ENCODE assay signal across 7 mouse cellular contexts in the genomic region with DNA sequence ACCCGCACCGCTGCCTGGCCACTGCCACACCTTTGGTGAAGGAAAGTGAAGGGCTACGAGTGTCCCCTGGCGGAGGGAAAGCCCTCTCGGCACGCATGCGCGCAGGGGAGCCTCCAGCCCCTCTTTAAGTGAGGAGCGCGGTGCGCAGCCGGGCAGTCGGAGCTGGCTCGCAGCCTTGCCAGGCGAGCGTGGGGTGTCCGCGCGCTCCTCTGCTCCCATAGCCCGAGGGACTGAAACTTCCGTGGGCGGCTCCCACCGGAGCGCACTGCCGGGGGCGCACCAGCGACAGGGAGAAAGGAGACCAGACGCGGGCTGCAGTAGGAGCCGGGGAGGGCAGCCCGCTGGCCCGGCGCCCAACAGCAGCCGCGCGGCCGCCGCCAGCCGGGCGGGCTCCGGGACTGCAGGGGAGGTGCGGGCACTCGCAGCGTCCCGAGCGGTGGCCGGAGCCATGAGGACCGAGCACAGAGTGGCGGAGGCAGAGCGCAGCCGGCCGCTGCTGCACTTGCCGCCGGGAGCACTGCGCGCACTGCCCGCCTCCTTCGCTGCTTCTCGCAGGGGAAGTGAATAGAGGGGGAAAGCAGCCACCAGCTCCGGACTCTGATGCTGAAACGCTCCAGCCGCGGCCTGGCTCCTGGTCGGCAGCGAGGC. TPM values are rescaled to one million over a fixed set of nuclear protein-coding genes. Genes with fewer than 3 reads are reported as not detected.
A peak's percentile ranks its signal among the peaks of the same experiment; 100 is the strongest.
DNase-seq lines count a peak whose midpoint lies in the region; ATAC-seq and TF ChIP-seq lines count a peak whose summit lies in the region.

A gene (plus strand): TSS at position 151 of the 648 bp plus-strand sequence.

- H3K27me3 ChIP-seq in heart, embryonic 11.5 days (ENCODE audit: control insufficient read depth, insufficient read depth, low read length) = no peaks in the 10 kb centered on the region; the same call in 1 of the 2 replicates
- peaks cover 64% of the 10 kb centered on the region for H3K27me3 ChIP-seq in kidney, embryonic 15.5 days
- H3K27me3 ChIP-seq in midbrain, embryonic 16.5 days (ENCODE audit: control insufficient read depth, insufficient read depth, low read depth, low read length) = peaks cover 5% of the 10 kb centered on the region; the same call in 1 of the 2 replicates
- H3K27me3 ChIP-seq in stomach, embryonic 15.5 days (replicated peaks) = 0 out of 2 replicates have a peak, but pooled peaks cover 14% of the 10 kb centered on the region

- peak; percentile 94 for DNase-seq in brain, embryonic 14.5 days (ENCODE audit: low read depth)
- peak; percentile 71 for DNase-seq in liver

- H3K27ac ChIP-seq in embryonic fibroblast, embryonic 13.5 days (ENCODE audit: insufficient read depth, low read length) = no peak within 1 kb of the TSS
- peak within 1 kb of the TSS; percentile 79 for H3K27ac ChIP-seq in heart, embryonic 11.5 days (ENCODE audit: low read depth, low read length)
- peak within 1 kb of the TSS; percentile 91 for H3K27ac ChIP-seq in kidney, embryonic 15.5 days
- peak within 1 kb of the TSS; percentile 77 for H3K27ac ChIP-seq in midbrain, embryonic 16.5 days (ENCODE audit: low read length)
- peak within 1 kb of the TSS; percentile 76 for H3K27ac ChIP-seq in stomach, embryonic 15.5 days

- peak; percentile 81 for ATAC-seq in heart, embryonic 11.5 days (replicated peaks; ENCODE audit: insufficient number of reproducible peaks, low FRiP score, low TSS enrichment)
- ATAC-seq in kidney, embryonic 15.5 days (replicated peaks; ENCODE audit: low FRiP score) = peak; percentile 88
- ATAC-seq in midbrain, embryonic 16.5 days = peak; percentile 92
- ATAC-seq in stomach, embryonic 15.5 days (ENCODE audit: insufficient read depth, low FRiP score, low read depth) = peak; percentile 89

- no peaks in the 10 kb centered on the region for H3K36me3 ChIP-seq in heart, embryonic 11.5 days (ENCODE audit: control insufficient read depth, insufficient read depth, low read length)
- H3K36me3 ChIP-seq in kidney, embryonic 15.5 days = peaks cover 7% of the 10 kb centered on the region; the same call in 1 of the 2 replicates
- no peaks in the 10 kb centered on the region; the same call in 1 of the 2 replicates for H3K36me3 ChIP-seq in midbrain, embryonic 16.5 days (ENCODE audit: control insufficient read depth, insufficient read depth, low read length)
- H3K36me3 ChIP-seq in stomach, embryonic 15.5 days = no peaks in the 10 kb centered on the region

- TF ChIP-seq POLR2A in brain, embryonic 14.5 days (IDR thresholded peaks at IDR 0.05; ENCODE audit: borderline replicate concordance, extremely low read depth, insufficient read depth, insufficient read length, poor library complexity, severe bottlenecking) = peak; percentile 95
- peak; percentile 38; the same call in 1 of the 2 replicates for TF ChIP-seq POLR2A in embryonic fibroblast, embryonic 13.5 days (IDR thresholded peaks at IDR 0.05; ENCODE audit: low read depth, low read length)

- H3K9ac ChIP-seq in heart, embryonic 11.5 days (ENCODE audit: low read depth, low read length) = peak within 1 kb of the TSS; percentile 81
- peak within 1 kb of the TSS; percentile 63 for H3K9ac ChIP-seq in kidney, embryonic 15.5 days
- peak within 1 kb of the TSS; percentile 75 for H3K9ac ChIP-seq in midbrain, embryonic 16.5 days (ENCODE audit: low read depth, low read length)
- peak within 1 kb of the TSS; percentile 48; the same call in 1 of the 2 replicates for H3K9ac ChIP-seq in stomach, embryonic 15.5 days

- peak within 1 kb of the TSS; percentile 50 for H3K4me3 ChIP-seq in embryonic fibroblast, embryonic 13.5 days (ENCODE audit: insufficient read depth, low read length)
- H3K4me3 ChIP-seq in heart, embryonic 11.5 days (ENCODE audit: low read depth, low read length) = peak within 1 kb of the TSS; percentile 68
- H3K4me3 ChIP-seq in kidney, embryonic 15.5 days (replicated peaks) = peak within 1 kb of the TSS; percentile 70
- H3K4me3 ChIP-seq in midbrain, embryonic 16.5 days (ENCODE audit: low read depth, low read length) = peak within 1 kb of the TSS; percentile 74
- H3K4me3 ChIP-seq in stomach, embryonic 15.5 days (replicated peaks) = peak within 1 kb of the TSS; percentile 68

- peak; percentile 61 for TF ChIP-seq CTCF in brain, embryonic 14.5 days (IDR thresholded peaks at IDR 0.05; ENCODE audit: borderline replicate concordance, extremely low read depth, insufficient read depth, insufficient read length)
- peak; percentile 29; the same call in 1 of the 2 replicates for TF ChIP-seq CTCF in embryonic fibroblast, embryonic 13.5 days (IDR thresholded peaks at IDR 0.05; ENCODE audit: borderline replicate concordance, insufficient read depth, low read length)

- under 1% methylated on average over 55 of the region's 65 CpGs for WGBS in heart, embryonic 11.5 days (ENCODE audit: insufficient replicate concordance)
- under 1% methylated on average over 62 of the region's 65 CpGs for WGBS in kidney, embryonic 15.5 days
- WGBS in midbrain, embryonic 16.5 days = under 1% methylated on average over 64 of the region's 65 CpGs
- WGBS in stomach, embryonic 15.5 days = under 1% methylated on average over 56 of the region's 65 CpGs

- no peaks in the 10 kb centered on the region for H3K9me3 ChIP-seq in heart, embryonic 11.5 days (replicated peaks; ENCODE audit: control insufficient read depth, low read length)
- H3K9me3 ChIP-seq in kidney, embryonic 15.5 days (replicated peaks) = no peaks in the 10 kb centered on the region
- no peaks in the 10 kb centered on the region for H3K9me3 ChIP-seq in midbrain, embryonic 16.5 days (replicated peaks; ENCODE audit: control insufficient read depth, low read length, poor library complexity, severe bottlenecking)
- no peaks in the 10 kb centered on the region for H3K9me3 ChIP-seq in stomach, embryonic 15.5 days

- H3K4me2 ChIP-seq in heart, embryonic 11.5 days = peak within 1 kb of the TSS; percentile 90
- H3K4me2 ChIP-seq in kidney, embryonic 15.5 days = peak within 1 kb of the TSS; percentile 93
- peak within 1 kb of the TSS; percentile 82 for H3K4me2 ChIP-seq in midbrain, embryonic 16.5 days (ENCODE audit: low read length)
- peak within 1 kb of the TSS; percentile 75 for H3K4me2 ChIP-seq in stomach, embryonic 15.5 days

- H3K4me1 ChIP-seq in embryonic fibroblast, embryonic 13.5 days (ENCODE audit: control insufficient read depth, insufficient read depth, low read length) = no peaks in the 10 kb centered on the region
- H3K4me1 ChIP-seq in heart, embryonic 11.5 days (ENCODE audit: control insufficient read depth, insufficient read depth, low read length) = peaks cover 3% of the 10 kb centered on the region; the same call in 1 of the 2 replicates
- H3K4me1 ChIP-seq in kidney, embryonic 15.5 days = peaks cover 40% of the 10 kb centered on the region
- H3K4me1 ChIP-seq in midbrain, embryonic 16.5 days (ENCODE audit: control insufficient read depth, insufficient read depth, low read length) = peaks cover 12% of the 10 kb centered on the region; the same call in 1 of the 2 replicates
- H3K4me1 ChIP-seq in stomach, embryonic 15.5 days = peaks cover 22% of the 10 kb centered on the region

RNA-seq across cellular contexts. Expression of the gene that starts here (rescaled TPM):
- polyA plus RNA-seq in brain, embryonic 14.5 days (2012; rRNA removed) = 12.2 and 20.9 TPM in 2 replicates
- 0.42 and 2.1 TPM in 2 replicates for polyA plus RNA-seq in embryonic fibroblast, embryonic 13.5 days (2011; ENCODE audit: insufficient read length, low read depth, missing spikeins)
- polyA plus RNA-seq in heart, embryonic 11.5 days (2014; fragmentation: Nextera tagmentation; extraction: Ambion mirVana) = 15.8 and 17.3 TPM in 2 replicates
- 15.3 and 16.0 TPM in 2 replicates for polyA plus RNA-seq in kidney, embryonic 15.5 days (2015; fragmentation: Nextera tagmentation; extraction: Ambion mirVana)
- 4.7 and 5.9 TPM in 2 replicates for polyA plus RNA-seq in midbrain, embryonic 16.5 days (2015; fragmentation: Nextera tagmentation; extraction: Ambion mirVana)
- 9.6 and 10.7 TPM in 2 replicates for polyA plus RNA-seq in stomach, embryonic 15.5 days (2015; fragmentation: Nextera tagmentation; extraction: Ambion mirVana)
